Mouse (Mus musculus): Measurements from ENCODE around the gene Xkrx.

DNA sequence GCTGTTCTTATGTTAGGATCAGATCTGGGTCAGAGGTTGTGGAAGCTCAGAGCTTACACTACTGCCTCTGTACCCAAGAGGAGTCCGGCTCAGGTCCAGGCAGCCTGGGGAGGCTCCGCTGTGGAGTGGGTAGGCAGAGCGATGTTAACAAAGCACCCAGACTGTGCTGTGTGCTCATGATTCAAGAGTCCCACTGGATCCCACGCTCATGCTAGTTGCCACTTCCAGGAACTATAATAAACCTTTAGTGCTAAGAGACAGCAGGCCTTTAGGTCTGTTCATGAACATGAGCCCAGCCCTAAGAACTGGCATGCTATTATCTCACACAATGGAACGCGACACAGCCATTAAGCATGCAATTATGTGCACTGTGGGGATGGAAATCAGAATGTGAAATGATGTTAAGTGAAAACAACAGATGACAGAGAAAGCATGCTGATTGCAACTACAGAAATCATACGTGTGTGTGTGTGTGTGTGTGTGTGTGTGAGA lies 49.3 kb upstream of the Xkrx start:
- TF ChIP-seq CTCF (IDR thresholded peaks at IDR 0.05; ENCODE audit: control insufficient read depth, insufficient read depth, insufficient read length) (no peak), USF1 (IDR thresholded peaks at IDR 0.05; ENCODE audit: low read depth) (no peak), CEBPB (IDR thresholded peaks at IDR 0.05; ENCODE audit: low read depth) (no peak), MYOD1 (IDR thresholded peaks at IDR 0.05; ENCODE audit: control insufficient read depth, insufficient read length, low read depth) (no peak), MYOG (IDR thresholded peaks at IDR 0.05; ENCODE audit: control insufficient read depth, extremely low read depth, insufficient read length) (no peak), FOSL1 (IDR thresholded peaks at IDR 0.05; ENCODE audit: insufficient read depth, low read length, poor library complexity, severe bottlenecking) (no peak), MAX (IDR thresholded peaks at IDR 0.05) (no peak)

Measured in C2C12 (cell line).